ENCODE assay signal across 16 mouse cellular contexts in genomic region chr5:80358271-80358670, GRCm38 (mm10).
"Had no signal": no experiment of that assay in that cellular context is flagged by ENCODE, and none has a peak within 500 bp of the region (broad histone marks: within the 10 kb centered on the region; RNA-seq: fewer than 3 reads in every experiment).

No protein-coding gene starts in this region.

- H3K36me3 ChIP-seq: neural tube, embryonic 13.5 days; neural tube, embryonic 15.5 days; stomach, embryonic 15.5 days had no signal

- H3K27me3 ChIP-seq: neural tube, embryonic 13.5 days; neural tube, embryonic 15.5 days; stomach, embryonic 15.5 days had no signal

- H3K4me1 ChIP-seq: neural tube, embryonic 13.5 days; neural tube, embryonic 15.5 days; stomach, embryonic 15.5 days had no signal

- H3K4me3 ChIP-seq: neural tube, embryonic 13.5 days; neural tube, embryonic 15.5 days; stomach, embryonic 15.5 days had no signal

- H3K27ac ChIP-seq: neural tube, embryonic 13.5 days; neural tube, embryonic 15.5 days; stomach, embryonic 15.5 days; stomach, postnatal 0 days had no signal

- DNase-seq: retina, postnatal 1 day; right cerebral cortex, adult 18-20 months; right cerebral cortex, postnatal 14 days; right cerebral cortex, postnatal 25 days; right cerebral cortex, postnatal 4 days; spleen, adult 18-20 months; thymus, adult 18-20 months; thymus, adult 2 months; thymus, postnatal 14 days; thymus, postnatal 25 days; thymus, postnatal 36 days; thymus, postnatal 4 days had no signal

- H3K9ac ChIP-seq: neural tube, embryonic 13.5 days; neural tube, embryonic 15.5 days; stomach, embryonic 15.5 days had no signal

- H3K9me3 ChIP-seq: neural tube, embryonic 13.5 days; neural tube, embryonic 15.5 days; stomach, embryonic 15.5 days had no signal

- H3K4me2 ChIP-seq: neural tube, embryonic 13.5 days; neural tube, embryonic 15.5 days; stomach, embryonic 15.5 days had no signal
